Mouse (Mus musculus) cerebellum, adult (tissue): ENCODE data around the gene Psmg3.

Source experiments
- ATAC-seq: cut with Nextera tagmentation; 2 replicates; pipeline ENCODE4 v1.9.2; 2017; ENCODE audit warnings: mild to moderate bottlenecking, moderate library complexity, mixed read lengths; ENCODE audit not compliant: insufficient number of reproducible peaks, low FRiP score, low TSS enrichment

Gene Psmg3

GRCm38 (mm10) chr5:139796001-139796620, 30.6 kb downstream of the Psmg3 start:
- no peak for ATAC-seq

DNA sequence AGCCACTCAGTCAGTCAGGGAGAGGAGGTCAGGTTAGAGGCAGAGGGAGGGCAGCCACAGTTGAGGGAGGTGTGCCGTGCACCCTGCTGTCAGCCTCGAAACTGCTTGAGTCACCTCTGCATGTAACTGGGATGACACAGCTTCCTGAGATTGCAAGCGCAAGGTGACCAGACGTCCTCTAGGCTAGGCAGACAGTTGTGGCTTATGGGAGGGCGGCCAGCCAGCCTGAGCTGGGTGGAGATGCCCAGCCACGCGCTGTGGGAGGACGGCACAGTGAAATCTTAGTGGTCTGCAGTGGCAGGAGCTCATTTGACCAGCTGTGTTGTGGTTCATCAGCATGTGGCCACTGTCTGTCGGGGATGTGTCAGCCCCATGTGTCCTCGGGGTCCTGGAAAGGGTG, 31.7 kb downstream of the Psmg3 start:
- no peak for ATAC-seq

DNA sequence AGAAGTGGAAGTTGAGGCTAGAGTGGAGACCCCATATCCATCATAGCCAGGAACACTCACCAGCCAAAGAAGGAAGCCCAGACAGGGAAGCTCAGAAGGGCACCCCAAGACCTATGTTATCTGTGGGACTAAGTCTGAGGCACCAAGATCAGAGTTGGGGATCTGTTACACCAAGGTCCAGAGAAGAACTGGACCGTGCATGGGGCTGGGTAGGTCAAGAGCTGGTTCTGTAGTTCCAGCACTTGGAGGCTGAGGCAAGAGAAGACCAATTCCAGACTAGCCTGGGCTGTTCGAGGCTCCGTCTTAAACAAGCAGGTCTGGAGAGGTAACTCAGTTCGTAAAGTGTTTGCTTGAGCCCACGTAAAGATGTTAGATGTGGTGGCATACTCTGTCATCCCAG, 32.5 kb downstream of the Psmg3 start:
- ATAC-seq = no peak

GRCm38 (mm10) chr5:139793338-139794089, 33.2 kb downstream of the Psmg3 start:
- ATAC-seq = no peak

- ATAC-seq = no peak
Measured at GRCm38 (mm10) chr5:139792966-139793337, 33.7 kb downstream of the Psmg3 start.

DNA sequence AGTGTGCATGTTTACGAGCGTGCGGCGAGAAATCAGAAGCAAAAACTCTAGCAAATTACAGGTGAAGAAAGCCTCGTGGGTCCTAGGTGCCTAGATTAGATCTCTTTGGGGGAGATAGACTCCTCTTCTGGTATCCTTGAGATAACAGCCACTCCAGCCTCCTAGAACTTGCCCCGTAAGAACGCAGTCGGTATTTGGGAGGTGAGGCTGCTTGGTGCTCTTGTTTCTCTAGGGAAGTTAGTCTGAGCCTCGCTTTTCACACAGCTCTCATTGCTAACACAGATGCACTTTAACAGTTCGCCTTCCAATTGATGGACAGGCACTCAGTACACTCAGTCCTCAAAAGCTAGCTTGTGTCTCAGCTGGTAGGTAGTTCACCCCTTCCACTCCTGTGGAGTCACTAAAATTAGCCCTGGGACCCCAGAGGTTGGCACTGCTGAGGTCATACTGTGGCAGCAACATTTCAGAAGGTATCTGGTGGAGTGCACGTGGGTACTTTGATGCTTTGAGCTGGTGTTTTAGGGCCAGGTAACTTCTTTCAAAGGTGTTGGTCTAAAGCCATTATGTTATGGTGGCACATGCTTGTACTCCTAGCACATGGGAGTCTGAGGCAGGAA, 34.4 kb downstream of the Psmg3 start:
- ATAC-seq = no peak

DNA sequence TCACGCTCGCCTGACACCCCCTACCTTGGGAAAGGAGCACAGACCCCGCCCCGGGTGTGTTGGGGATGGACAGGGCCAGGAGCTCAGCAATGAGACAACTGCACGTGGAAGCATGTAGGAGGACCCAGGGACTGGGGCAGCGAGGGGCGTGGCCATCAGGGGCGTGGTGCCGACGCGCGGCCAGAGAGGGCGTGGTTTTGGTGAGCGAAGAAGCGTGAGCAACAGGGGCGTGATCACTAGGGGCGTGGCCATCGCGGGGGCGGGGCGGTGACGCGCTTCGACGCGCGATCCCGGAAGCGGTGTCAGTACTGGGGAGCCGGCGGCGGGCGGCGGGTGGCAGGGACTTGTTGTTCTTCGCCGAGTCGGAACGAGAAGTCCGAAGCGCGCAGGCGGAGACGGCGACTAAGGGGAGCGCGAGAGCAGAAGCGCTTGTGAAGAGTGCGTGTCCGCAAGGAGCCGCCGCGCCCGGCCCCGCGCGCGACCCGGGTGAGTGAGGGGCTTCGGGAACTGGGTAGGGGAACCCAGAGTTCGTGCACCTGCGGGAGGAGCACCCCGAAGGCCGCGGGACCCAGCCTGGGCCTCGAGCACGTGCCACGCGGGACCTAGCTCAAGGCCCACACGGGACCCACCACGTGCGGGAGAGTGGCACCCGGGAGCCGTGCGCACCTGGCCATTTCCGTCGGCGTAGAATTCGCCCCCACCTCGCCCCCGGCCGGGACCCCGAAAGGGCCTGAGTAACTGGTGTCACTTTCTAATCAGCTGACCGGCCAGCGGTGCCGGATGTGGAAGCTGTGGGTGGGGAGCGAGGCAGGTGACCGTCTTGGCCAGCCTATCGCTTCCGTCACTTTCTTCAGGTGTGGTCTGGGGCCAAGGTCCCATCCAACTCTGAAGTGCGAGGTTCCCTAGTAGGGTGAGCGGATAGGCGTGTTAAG, 35.2 kb downstream of the Psmg3 start, which contains the start of gene Mafk:
Gene Mafk, plus strand, starts transcription at position 287 of the 932 bp plus-strand sequence.
- ATAC-seq = peak; percentile 64; the same call in 1 of the 2 replicates

- ATAC-seq = no peak
Measured at GRCm38 (mm10) chr5:139789466-139789865, 37.2 kb downstream of the Psmg3 start.

DNA sequence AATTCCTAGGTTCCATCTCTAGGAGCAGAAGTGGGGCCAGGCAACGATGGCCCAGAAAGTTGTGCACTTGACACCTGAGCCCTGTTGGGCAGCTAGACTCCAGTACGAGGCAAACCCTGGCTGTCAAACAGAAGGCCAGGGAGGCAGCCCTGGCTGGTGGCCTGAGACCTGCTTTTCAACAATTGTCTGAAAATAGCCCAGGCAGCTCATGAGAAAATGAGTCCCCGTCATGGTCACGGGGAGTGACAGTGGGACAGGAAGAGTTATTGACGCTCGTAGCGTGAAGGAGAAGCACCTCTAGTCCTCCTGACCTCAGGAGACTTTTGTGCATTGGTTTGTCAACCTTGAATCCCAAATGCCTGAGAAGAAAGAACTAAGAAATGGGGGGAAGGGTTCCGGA, 45.3 kb downstream of the Psmg3 start:
- ATAC-seq = no peak

DNA sequence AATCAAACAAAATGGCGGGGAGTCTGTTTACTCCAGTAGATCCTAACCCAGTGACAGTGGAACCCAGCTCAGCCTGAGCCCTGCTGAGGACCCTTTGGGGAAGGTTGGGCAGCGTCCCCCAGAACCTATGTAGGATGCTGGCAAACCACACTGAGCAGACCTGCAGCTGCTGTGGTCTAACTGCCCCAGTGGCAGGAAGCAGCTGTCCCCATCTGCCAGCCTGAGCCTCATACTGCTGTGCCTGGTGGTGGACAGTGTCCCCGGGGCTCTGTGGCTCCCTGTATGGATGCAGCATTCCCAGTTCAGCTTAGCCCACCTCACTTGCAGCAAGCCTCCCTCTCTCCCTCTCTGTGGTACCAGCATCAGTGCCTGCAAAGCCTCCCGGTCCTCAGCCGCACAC, 49.7 kb downstream of the Psmg3 start:
- no peak for ATAC-seq

- peak; percentile 86 for ATAC-seq
Measured at GRCm38 (mm10) chr5:139775216-139775926, 51.3 kb downstream of the Psmg3 start, which contains the start of gene Ints1. Gene Ints1 (minus strand): TSS chr5:139775674.
